Mouse (Mus musculus): Measurements from ENCODE around the gene Txndc15.

DNA sequence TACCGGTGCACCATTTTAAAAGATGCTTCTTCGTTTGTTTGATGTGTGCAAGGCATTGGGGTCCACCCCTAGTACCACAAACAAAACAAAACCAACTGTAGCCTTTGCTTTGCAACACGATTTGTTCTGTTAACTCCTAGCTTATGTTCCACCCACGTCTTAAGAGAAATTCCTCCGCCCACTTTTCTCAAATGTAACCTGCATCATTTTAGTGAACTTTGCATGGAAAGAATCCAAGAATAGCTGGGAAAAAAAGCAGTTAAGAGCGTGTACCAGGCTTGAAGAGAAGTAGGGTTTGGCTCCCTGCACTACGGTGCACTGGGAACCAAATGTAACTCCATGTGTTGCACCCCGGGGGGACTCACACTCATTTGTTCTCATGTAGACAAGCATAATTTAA lies 20.3 kb upstream of the Txndc15 start:
- TF ChIP-seq GATA1 (IDR thresholded peaks at IDR 0.05; ENCODE audit: borderline replicate concordance, low read length) (no peak), FLI1 (IDR thresholded peaks at IDR 0.05; ENCODE audit: low read length) (no peak)
